Mouse (Mus musculus) bone marrow macrophage, adult 2 months (primary cell): ENCODE data around the gene Usp21. TPM values are rescaled to one million over a fixed set of nuclear protein-coding genes. Genes with fewer than 3 reads are reported as not detected.

Experiments
- H3K27ac ChIP-seq: 2 replicates; pipeline ENCODE4 v1.5.1; 2012; ENCODE audit warnings: low read depth, low read length; ENCODE audit not compliant: insufficient read depth
- H3K4me1 ChIP-seq: 2 replicates; pipeline ENCODE4 v1.6.1; 2012; ENCODE audit warnings: low read length; ENCODE audit not compliant: control insufficient read depth, insufficient read depth
- H3K4me3 ChIP-seq: 2 replicates; pipeline ENCODE4 v1.5.1; 2012; ENCODE audit warnings: mild to moderate bottlenecking, low read length, moderate library complexity; ENCODE audit not compliant: insufficient read depth
- CTCF ChIP-seq: IDR thresholded peaks from 2 replicates; pipeline ENCODE4 v1.5.1; 2012; ENCODE audit warnings: low read depth, mild to moderate bottlenecking, low read length, moderate library complexity
- POLR2A ChIP-seq: IDR thresholded peaks from 2 replicates; pipeline ENCODE4 v1.6.1; 2012; ENCODE audit warnings: mild to moderate bottlenecking, low read depth, low read length, borderline replicate concordance
- polyA plus RNA-seq: library from polyadenylated mRNA; stranded (reverse); fragments of >200 nt; gene quantifications from 2 replicates; pipeline ENCODE4 v1.2.4, GENCODE M21; 2012; ENCODE audit not compliant: missing spikeins, insufficient read depth, insufficient read length

Usp21 gene
- polyA plus RNA-seq, 1 experiment, result 45.1 TPM

- Histone ChIP-seq H3K27ac (peak overlapping the region; percentile 98), H3K4me1 (peaks cover 33% of the 10 kb centered on the region), H3K4me3 (peak overlapping the region; percentile 77)
- TF ChIP-seq CTCF (no peak), POLR2A (no peak)
These were observed 54.7 kb downstream of the Usp21 start for GRCm38 (mm10) chr1:171232800-171233730.

- peak overlapping the region; percentile 77 for H3K4me3 ChIP-seq
- H3K4me1 ChIP-seq, result peaks cover 40% of the 10 kb centered on the region
These were observed 55.4 kb downstream of the Usp21 start for GRCm38 (mm10) chr1:171232348-171232747.

More at GRCm38 (mm10) chr1:171232348-171232747, 55.4 kb downstream of the Usp21 start:
- peak overlapping the region; percentile 98 for H3K27ac ChIP-seq
- no peak for TF ChIP-seq CTCF
- no peak for TF ChIP-seq POLR2A

Other genes starting within 250 kb of the Usp21 start
- gene Fcgr3, start 223.1 kb downstream of the Usp21 start, polyA plus RNA-seq, result 1,121 and 1,154 TPM in 2 replicates
- gene Cfap126, start 174.1 kb downstream of the Usp21 start, polyA plus RNA-seq, result 4.5 and 5.7 TPM in 2 replicates
- gene Sdhc, start 137.4 kb downstream of the Usp21 start, polyA plus RNA-seq, result 205 and 226 TPM in 2 replicates
- gene Mpz, start 137.3 kb downstream of the Usp21 start, polyA plus RNA-seq, result 2.0 TPM in 1 of 2 replicates, not detected in the other
- 120 and 145 TPM in 2 replicates for gene Pcp4l1, start 91.7 kb downstream of the Usp21 start, polyA plus RNA-seq
- not detected in 2 replicates for gene Nr1i3, start 74.0 kb downstream of the Usp21 start, polyA plus RNA-seq
- gene Tomm40l, start 65.5 kb downstream of the Usp21 start, polyA plus RNA-seq, result 25.8 and 27.3 TPM in 2 replicates
- not detected in 2 replicates for gene Apoa2, start 62.9 kb downstream of the Usp21 start, polyA plus RNA-seq
- 3,398 and 3,733 TPM in 2 replicates for gene Fcer1g, start 53.6 kb downstream of the Usp21 start, polyA plus RNA-seq
- gene Adamts4, start 37.6 kb downstream of the Usp21 start, polyA plus RNA-seq, result 0.21 TPM in 1 of 2 replicates, not detected in the other
- 122 and 131 TPM in 2 replicates for gene Ndufs2, start 36.6 kb downstream of the Usp21 start, polyA plus RNA-seq
- gene B4galt3, start 17.7 kb downstream of the Usp21 start, polyA plus RNA-seq, result 40.4 and 46.1 TPM in 2 replicates
- 28.1 and 38.1 TPM in 2 replicates for gene Ppox, start 6.8 kb downstream of the Usp21 start, polyA plus RNA-seq
- gene Ufc1, start 7.0 kb upstream of the Usp21 start, polyA plus RNA-seq, result 97.2 and 100 TPM in 2 replicates
- gene Dedd, start 41.2 kb upstream of the Usp21 start, polyA plus RNA-seq, result 34.3 and 43.5 TPM in 2 replicates
- 31.9 and 34.7 TPM in 2 replicates for gene Nit1, start 57.7 kb upstream of the Usp21 start, polyA plus RNA-seq
- gene Pfdn2, start 57.7 kb upstream of the Usp21 start, polyA plus RNA-seq, result 64.4 and 74.8 TPM in 2 replicates
- not detected in 2 replicates for gene Klhdc9, start 72.8 kb upstream of the Usp21 start, polyA plus RNA-seq
- 9.7 and 11.5 TPM in 2 replicates for gene Nectin4, start 82.1 kb upstream of the Usp21 start, polyA plus RNA-seq
- gene Arhgap30, start 101.0 kb upstream of the Usp21 start, polyA plus RNA-seq, result 178 and 182 TPM in 2 replicates
- 94.4 and 98.8 TPM in 2 replicates for gene Usf1, start 123.3 kb upstream of the Usp21 start, polyA plus RNA-seq
- 7.7 and 16.7 TPM in 2 replicates for gene Tstd1, start 130.9 kb upstream of the Usp21 start, polyA plus RNA-seq
- 5.9 and 6.6 TPM in 2 replicates for gene F11r, start 149.5 kb upstream of the Usp21 start, polyA plus RNA-seq
- gene Alyref2, start 215.5 kb upstream of the Usp21 start, polyA plus RNA-seq, result 6.2 and 11.1 TPM in 2 replicates
- not detected in 2 replicates for gene Itln1, start 247.3 kb upstream of the Usp21 start, polyA plus RNA-seq